Mouse (Mus musculus) common myeloid progenitor, adult 5-6 weeks (primary cell): ENCODE data around the gene Tomm20l. TPM values are rescaled to one million over a fixed set of nuclear protein-coding genes. Genes with fewer than 3 reads are reported as not detected.
"Not testable (repeated sequence)": the region's sequence is repeated elsewhere in the genome, so short reads cannot be mapped to it uniquely, and the experiment has no call there.

Source experiments
- ATAC-seq: replicated peaks from 2 replicates; pipeline ENCODE4 v1.8.0; 2016; ENCODE audit warnings: low read depth, mild to moderate bottlenecking, moderate TSS enrichment, inconsistent platforms; ENCODE audit not compliant: poor library complexity, severe bottlenecking
- total RNA-seq: library from RNA; stranded (forward); fragments of 200-1000, 187-1606 nt; gene quantifications from 2 replicates; pipeline ENCODE4 v1.2.3, GENCODE M21; 2017

The Tomm20l gene
- not detected in 2 replicates for total RNA-seq

DNA sequence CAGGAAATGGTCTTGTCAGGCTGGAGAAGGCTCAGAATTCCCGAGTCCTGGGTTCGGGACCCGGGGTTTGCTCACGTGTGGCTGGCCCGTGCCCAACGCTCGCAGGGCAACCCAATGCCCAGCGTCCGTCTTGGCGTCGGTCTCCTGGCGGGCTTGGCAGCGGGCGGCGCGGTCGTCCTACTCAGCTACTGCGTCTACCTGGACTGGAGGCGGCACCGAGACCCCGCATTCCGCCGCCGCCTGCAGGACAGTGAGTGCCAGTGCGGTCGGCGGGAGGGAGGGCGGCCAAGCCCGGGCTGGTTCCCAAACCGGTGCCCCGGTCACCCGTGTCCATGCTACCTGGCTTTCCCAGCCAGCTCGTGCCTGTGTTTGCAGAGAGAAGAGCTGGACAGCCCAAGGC lies at the start of gene Tomm20l:
TSS of gene Tomm20l (plus strand) at position 98 of the 400 bp plus-strand sequence.
- peak; percentile 53; the same call in 1 of the 2 replicates for ATAC-seq

DNA sequence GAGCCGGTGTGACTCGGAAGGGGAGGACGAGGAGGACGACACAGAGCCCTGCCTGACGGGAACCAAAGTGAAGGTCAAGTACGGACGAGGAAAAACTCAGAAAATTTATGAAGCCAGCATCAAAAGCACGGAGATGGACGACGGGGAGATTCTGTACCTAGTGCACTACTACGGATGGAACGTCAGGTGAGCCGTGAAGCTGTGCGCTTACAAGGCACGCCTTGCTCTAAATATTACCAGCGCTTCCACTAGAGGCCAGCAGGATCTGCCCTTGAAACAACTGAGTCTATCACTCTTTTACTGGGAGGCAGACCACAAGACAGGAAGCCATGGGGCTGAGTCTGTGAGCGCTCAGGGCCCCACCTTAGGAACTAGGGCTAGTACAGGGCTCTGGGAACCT lies 41.4 kb upstream of the Tomm20l start:
- ATAC-seq, result no peak

DNA sequence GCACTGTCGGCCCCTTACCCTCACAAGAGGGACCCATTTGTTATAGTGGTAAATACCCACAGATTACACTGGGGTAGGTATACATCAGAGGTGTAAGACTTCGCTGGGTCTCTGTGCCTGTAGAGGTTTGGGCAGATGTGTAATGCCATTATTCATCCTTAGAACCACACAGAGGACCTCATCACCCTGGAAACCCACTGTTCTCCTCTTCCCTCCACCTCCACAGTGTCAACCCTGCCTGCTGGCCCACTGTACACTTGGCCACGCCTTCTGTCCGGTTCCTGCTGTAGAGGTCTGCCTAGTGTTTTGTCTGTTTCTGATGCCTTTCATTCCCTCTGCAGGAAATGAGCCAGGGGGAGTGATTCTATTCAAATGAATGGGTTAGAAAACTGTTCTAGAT lies 39.2 kb upstream of the Tomm20l start:
- ATAC-seq, result no peak

DNA sequence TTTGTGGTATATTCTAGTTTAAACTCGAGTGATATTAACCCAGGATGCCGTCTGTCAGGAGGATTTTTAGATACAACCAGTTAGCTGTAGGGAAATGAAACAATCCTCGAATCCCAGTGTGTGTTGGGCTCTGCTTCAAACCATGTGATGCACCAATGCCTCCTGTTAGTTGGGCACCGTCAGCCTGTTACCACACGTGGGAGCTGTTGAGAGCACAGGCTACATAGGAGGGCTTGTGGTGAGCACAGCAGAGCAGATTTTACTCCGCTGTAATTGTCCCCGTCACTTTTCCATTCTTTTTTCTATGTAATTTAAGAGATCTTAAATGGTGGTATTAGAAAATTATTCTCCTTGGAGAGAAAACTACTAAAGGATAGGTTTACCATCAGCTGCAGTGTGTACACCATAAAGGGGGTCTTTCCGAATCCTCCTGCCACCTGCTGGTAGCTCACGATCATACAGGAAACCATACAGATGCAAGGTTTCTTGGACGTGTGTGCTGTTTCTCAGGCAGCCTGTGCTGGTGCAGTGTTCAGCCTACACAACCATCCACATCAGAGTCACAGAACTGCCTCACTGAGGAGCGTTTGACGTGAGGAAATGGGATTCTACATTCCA lies 38.0 kb upstream of the Tomm20l start:
- ATAC-seq, result peak; percentile 91

DNA sequence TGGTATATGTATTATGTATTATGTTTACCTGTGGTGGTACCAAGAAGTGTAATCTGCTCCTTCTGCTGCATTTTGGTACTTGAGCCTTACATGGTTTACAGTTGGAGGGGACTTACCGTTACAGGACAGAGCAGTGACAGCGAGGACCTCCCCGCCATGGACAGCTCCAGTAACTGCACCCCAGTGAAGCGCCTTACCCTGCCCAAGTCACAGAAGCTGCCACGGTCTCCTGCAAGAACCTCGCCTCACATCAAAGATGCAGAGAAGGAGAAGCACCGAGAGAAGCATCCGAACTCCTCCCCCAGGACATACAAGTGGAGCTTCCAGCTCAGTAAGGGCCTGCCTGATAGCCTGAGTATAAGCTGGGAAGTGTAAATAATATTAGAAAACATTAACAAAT lies 24.9 kb upstream of the Tomm20l start:
- ATAC-seq, result no peak

DNA sequence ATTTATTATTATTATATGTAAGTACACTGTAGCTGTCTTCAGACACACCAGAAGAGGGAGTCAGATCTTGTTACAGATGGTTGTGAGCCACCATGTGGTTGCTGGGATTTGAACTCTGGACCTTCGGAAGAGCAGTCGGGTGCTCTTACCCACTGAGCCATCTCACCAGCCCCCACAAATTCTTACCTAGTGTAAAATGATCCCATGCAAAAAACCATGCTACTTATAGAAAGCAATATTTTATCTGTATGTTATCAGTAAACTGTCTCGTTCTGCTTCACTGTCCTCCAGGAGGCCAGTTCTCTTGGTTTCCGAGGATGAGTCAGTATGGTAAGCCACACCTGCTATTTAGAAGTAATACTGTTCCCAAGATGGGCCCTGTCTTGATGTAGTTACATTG lies 7.0 kb upstream of the Tomm20l start:
- ATAC-seq, result not testable (repeated sequence)

DNA sequence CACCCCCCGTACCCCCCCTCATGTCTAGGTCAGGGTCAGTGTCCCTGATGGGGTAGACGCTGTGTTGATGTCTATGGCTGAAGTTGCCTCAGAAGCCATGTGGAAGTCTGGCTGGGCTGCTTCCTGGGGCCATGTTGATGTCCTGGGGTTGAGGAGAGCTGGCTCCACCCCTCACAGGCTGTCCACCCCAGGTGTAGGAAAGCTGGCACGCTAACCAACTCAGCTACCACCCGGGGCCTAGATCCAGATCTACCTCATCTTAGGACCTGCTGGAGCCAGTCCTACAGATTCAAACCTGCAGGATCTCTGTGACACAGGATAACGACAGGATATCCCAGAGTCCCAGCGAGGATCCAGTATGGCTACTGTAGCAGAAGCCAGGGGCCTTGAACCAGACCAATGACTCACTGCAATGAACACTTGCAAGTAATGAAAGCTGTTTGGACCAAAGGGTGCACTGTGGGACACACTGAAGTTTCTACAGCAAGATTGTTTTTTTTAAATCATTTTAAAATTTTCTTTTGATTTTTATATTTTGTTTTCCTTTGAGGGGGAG lies 3.9 kb upstream of the Tomm20l start:
- ATAC-seq, result no peak

DNA sequence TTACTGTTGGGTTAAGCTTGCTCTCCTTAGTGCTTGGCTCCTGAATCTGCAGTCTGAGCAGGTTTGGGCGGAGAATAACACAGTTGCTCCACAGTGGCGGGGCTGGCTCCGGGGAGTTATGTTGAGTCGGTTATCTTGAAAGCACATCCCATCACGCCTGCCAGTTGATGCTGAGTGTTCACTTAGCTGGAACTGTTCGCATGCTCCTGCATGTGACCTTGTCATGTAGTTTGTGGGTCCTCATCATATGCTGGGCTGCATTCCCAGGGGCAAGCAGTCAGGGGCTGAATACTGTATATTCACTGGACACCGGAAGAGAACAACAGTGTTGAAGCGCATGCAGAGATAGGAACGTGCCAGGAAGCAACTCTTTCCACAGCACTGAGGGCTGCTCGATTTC lies 1.8 kb downstream of the Tomm20l start:
- peak; percentile 12; the same call in 1 of the 2 replicates for ATAC-seq

DNA sequence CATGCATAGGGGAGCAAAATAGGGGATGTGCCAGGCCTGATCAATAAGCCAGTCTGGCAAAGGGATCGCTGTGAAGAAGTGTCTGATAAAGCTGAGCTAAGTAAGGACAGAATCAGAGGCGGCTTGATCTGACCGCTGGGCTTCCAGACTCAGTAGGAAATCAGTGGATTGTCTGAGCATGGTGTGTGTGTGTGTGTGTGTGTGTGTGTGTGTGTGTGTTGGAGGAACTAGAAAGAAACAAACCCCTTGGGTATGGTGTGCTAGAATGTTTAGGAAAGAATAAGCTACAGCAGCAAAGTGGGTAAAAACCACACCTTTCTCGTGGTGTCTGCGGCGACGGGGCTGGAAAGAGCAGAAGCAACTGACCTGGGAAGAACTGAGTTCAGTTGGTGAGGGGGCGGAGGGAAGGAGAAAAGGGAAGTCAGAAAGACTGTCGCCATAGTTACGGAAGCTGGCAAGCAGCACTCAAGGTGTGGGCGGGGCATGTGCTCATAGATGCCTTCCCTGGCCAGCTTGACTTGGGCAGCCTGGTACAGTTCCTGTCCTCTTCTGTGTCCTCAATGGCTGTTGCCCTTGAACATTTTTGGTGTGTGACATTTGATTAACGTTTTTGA lies 2.6 kb downstream of the Tomm20l start:
- ATAC-seq, result peak; percentile 98

DNA sequence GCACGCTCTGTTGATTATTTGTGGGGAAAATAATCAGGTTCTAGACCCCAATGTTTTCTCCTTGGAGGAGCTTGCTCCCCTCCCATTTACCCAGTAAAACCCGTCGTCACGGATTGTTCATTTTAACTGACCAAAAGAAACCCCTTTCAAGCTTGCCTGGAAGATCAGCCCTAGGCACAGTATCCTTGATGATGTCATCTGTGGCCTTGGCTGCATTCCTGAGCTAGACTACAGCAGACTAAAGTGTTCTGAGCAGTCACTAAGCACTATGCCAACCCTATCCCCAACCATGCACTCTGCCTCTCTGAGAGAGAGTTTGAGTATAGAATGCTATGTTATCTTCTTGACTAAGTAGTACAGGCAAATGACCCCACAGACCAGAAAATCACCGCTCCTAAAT lies 5.2 kb downstream of the Tomm20l start:
- no peak for ATAC-seq

DNA sequence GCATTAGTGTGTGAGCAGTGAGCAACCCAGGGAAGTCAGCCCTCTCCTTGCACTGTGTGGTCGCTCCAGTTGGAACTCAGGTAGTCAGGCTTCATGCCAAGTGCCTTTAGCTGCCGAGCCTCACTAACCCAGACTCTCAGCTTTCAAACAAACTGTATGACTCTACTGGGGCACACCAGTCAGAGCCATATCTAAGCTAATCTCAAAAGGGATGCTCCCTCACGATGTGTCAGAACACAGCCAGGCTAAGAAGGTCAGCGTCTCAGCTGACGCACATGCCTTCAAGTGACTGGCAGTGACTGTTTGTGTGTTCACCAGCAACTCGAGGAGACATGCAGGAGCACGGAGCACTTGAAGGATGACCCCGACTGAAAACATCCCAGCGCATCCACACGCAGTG lies 11.5 kb downstream of the Tomm20l start:
- no peak for ATAC-seq

DNA sequence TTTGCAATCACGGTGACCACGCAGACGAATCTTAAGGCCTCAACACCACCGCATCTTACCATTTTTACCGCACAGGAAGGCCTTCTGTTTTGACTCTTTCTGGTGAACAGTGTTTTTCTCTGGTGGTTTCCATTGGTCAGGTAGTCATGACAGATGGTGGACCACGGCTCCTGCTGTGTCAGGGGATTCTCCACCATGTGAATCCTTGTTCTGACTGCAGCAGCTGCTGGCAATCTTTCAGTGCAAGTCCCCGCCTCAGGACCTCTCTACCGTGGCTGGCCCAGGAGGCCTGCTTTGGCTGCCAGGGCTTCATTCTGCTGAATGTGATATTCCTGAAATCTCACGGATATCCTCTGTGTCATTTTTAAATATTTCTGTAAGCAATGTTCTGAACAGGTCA lies 12.1 kb downstream of the Tomm20l start:
- ATAC-seq, result no peak

DNA sequence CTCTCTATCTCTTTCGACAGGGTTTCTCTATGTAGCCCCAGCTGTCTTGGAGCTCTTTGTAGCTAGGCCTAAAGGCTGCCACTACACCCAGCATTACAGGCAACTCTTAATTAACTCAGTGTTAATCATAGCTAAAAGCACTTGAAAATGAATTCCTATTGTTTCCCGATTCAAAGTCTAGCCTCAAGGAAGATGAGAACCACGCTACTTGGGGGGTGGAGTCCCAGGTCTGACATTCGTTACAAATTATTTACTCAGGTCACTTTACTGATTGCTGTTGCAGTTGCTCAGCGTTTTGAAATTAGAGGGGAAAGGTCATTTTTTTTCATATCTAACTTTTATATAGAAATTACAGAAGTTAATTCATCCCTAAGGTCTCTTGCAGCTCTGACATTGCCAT lies 24.4 kb downstream of the Tomm20l start:
- ATAC-seq, result no peak

DNA sequence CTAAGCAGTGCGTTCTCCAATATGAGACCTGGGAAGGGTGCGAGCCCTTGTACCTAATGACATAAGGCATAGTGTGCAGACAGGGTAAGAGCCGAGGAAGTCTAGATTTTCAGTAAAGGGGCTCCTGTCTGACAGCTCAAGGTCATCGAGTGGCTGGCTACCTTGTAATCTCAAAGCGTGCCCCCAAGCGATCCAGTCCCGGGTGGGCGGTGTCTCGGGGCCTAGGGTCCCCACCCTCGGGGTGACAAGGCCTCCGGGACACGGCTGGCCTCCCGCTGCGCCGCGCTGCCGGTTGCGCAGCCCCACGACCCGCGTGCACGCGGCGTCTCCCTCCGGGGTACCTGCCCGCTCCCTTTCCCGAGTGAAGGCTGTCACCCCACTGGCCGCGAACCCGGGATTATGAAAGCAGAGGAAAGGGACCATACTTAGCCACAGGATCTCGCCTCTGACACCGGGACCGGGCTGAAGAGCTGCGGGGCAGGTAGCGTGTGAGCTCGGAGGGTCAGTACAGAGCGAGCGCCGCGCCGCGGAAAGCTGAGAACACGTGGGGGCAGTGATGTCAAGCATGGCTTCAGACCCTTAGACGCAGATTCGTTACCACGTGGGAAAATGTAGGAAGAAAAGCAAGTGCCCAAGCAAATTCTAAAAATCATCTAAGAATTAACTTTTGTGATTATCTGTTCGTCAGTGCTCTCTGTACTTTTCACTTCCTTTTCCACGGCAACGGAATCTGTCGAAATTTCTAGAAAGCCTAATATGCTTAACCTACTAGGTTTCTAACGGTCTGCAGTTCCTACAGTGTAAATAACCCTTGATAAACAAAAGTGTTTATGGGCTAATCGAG lies 25.1 kb downstream of the Tomm20l start, which contains the start of the genes Timm9 and 2700049A03Rik:
TSS of gene Timm9 (minus strand) at position 555 of the 844 bp plus-strand sequence.
TSS of gene 2700049A03Rik (plus strand) at position 719 of the 844 bp plus-strand sequence.
- peak; percentile 82 for ATAC-seq

DNA sequence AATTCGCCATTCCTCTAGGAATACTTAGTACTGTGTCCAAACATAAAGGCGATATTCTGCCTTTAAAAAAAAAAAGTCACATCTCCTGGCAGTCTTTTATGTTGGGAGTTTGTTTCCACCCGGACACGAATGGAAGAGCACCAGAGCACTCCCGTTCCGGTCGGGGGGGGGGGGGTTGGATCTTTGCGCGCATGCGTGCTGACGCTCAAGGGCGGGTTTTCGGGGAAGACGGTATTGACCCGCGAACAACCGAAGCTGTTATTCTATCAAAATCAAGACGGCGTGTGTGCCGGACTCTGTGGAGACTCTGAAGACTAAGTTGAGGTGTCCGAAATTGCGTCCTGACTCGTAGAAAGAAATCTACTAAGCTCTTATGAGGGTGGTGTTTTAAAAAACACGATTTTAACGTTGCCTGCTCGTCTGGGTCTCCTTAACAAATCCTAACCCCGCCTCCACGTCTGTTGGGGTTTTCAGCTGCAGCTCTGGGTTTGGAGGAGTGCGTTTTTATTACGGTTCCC lies 25.8 kb downstream of the Tomm20l start:
- ATAC-seq, result peak; percentile 83

DNA sequence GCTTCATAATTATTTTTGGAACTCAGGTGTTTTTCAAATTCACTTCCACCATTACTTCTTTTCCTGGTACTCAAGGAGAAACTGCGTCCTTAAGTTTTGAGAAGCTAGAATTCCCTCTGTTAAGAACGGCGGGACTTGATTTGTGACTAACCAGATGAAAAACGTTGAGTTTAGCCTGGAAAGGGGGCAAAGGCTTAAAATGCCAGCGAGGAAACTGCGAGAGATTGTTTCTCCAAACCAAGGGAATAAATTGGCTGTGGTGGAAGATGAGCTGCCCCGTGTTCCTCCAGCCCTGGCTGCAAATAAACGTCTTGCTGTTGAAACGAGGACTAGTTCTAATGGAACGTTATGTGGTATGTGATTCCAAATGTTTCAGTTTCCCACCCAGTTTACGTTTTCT lies 26.5 kb downstream of the Tomm20l start:
- ATAC-seq, result no peak

DNA sequence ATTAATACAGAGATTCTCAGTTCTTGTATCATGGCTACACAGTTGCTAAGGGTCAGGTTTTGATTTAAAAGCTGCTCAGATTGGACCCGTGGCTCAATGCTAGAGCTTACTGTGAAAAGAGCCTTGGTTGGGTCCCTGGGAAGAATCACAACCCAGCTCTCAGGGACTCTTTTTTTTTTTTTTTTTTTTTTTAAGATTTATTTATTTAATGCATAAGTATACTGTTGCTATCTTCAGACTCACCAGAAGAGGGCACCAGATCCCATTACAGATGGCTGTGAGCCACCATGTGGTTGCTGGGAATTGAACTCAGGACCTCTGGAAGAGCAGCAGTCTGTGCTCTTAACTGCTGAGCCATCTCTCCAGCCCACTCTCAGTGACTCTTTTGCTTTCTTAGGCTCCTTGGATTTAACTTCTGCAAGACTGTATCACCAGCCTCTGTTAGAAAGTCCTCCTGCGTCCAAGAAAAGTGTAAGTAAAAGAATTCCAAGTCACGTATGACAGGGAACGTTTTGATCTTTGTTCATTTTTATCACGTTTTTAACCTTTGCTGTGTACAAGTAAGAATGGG lies 28.1 kb downstream of the Tomm20l start:
- ATAC-seq, result no peak

DNA sequence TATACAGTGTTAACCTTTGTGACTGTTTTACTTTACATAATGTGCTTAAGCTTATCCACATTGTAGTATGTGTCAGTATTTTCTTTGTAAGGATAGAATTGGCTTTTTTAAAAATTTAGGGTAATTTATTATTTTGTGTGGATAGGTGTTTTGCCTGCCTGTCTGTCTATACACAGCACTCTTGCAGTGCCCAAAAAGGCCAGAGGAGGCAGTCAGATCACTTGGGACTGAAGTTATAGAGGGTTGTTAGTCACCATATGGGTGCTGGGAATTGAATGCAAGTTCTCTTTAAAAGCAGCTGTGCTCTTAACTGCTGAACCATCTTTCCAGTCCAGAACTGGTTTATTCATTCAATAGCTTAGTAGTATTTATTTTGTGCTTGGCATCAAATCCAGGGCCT lies 30.0 kb downstream of the Tomm20l start:
- no peak for ATAC-seq

DNA sequence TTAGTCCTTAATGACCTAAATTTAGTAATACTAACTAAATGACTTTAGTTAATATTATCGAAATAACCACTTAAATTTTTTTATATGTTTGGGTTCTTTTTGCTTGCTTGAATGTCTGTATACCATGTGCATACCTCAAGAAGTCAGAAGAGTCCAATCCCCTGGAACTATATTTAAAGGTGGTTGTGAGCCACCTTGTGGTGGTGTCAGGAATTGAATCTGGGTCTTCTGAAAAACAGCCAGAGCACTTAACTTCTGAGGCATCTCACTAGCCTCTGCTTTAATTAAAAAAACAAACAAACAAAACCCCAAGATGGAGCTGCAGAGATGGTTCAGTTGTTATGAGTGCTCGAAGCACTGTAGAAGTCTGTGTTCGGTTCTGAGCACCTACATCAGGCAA lies 36.4 kb downstream of the Tomm20l start:
- peak; percentile 69; the same call in 1 of the 2 replicates for ATAC-seq

DNA sequence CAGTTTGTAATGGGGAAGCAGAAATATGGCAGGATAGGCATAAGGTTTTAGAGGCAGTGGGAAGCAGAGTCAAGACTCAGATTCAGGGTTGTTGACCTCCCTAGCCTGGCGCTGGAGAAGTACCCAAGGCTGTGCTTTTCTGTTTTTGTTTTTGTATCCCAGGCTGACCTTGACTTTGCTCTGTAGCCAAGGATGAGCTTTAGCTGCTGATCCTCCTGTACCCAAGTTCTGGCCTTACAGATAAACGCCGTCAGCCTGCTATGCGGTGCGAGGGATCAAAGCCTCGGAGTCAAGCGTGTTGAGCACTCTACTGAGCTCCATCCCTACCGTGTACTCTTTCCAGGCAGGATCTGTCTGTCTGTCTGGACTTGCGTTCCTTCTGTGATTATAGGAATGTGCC lies 37.6 kb downstream of the Tomm20l start:
- ATAC-seq, result no peak
